Mouse (Mus musculus): ENCODE data around the gene A630089N07Rik.
"Not testable (repeated sequence)": the region's sequence is repeated elsewhere in the genome, so short reads cannot be mapped to it uniquely, and the experiment has no call there.

The A630089N07Rik gene

GRCm38 (mm10) chr16:98081889-98082818 is at the start of gene A630089N07Rik:
Gene A630089N07Rik (minus strand): TSS chr16:98082450.
- DNase-seq = peak; percentile 67 to 75

DNA sequence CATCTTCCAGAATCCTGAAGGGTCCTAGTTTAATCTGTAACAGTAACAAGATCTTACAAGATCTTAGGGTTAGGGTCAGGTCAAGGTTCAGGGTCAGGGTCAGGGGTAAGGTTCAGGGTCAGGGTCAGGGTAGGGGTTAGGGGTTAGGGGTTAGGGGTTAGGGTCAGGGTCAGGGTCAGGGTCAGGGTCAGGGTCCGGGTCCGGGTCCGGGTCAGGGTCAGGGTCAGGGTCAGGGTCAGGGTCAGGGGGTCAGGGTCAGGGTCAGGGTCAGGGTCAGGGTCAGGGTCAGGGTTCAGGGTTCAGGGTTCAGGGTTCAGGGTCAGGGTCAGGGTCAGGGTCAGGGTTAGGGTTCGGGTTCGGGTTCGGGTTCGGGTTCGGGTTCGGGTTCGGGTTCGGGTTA is 24.9 kb upstream of the A630089N07Rik start:
- no peak for DNase-seq

- not testable (repeated sequence) for DNase-seq
These were observed 731 bp downstream of the A630089N07Rik start for GRCm38 (mm10) chr16:98081550-98081888.

DNA sequence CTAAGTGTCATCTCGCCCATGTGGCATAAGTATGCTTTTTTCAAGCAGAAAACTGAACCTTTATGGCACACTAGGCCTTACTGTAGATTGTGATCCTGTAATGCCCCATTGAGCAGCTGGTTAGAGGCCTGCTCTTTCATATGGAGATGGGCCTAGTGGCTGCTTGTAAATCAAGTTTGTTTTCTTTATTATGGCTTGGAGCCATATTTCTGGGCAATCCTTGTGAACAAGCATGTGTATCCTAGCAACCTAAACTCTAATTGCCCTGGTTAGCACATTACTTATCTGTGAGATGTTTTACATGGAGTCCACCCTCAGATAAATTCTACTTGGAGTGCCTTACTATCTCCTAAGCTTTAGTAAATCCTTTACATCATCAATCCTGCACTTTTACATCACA is 1.1 kb downstream of the A630089N07Rik start:
- not testable (repeated sequence) for DNase-seq

- DNase-seq = not testable (repeated sequence)
These were observed 2.9 kb downstream of the A630089N07Rik start for GRCm38 (mm10) chr16:98079382-98079781.

- no peak for DNase-seq
These were observed 40.6 kb downstream of the A630089N07Rik start for GRCm38 (mm10) chr16:98041676-98042075.

- not testable (repeated sequence) for DNase-seq
These were observed 47.3 kb downstream of the A630089N07Rik start for GRCm38 (mm10) chr16:98034971-98035370.

- DNase-seq = not testable (repeated sequence)
These were observed 56.1 kb downstream of the A630089N07Rik start for GRCm38 (mm10) chr16:98026186-98026585.

DNA sequence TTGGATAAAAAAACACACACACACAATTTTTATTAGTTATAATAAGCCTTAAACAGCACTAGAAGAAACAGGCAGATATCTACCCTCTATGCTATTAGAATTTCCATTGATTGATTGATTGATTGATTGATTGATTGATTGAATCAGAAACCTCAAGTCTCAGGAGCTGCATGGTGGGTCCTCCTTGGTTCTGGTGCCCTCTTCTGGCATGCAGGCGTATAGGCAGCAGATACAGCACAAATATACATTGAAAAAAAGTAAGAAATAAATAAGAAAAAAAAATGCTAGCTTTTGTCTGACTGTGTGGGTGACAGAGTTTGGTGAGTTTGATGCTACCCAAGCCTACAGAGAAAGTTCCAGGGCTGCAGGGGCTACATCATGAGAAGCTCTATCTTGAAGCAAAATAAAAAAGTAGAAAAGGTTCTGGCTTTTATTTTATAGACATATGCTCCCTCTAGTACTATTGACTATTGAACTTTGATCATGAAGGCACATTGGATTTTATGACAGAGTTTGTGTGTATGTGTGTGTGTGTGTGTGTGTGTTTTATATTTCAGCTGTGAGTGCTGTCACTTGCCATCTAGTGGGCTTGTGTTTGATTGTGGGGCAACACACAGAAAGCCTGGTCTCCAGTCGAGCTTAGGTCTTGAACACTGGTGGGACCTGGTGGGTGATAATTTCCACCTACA is 59.4 kb downstream of the A630089N07Rik start:
- DNase-seq = no peak

- DNase-seq = no peak
These were observed 60.2 kb downstream of the A630089N07Rik start for GRCm38 (mm10) chr16:98022081-98022480.

- DNase-seq = not testable (repeated sequence)
These were observed 84.9 kb downstream of the A630089N07Rik start for GRCm38 (mm10) chr16:97997383-97997731.

DNA sequence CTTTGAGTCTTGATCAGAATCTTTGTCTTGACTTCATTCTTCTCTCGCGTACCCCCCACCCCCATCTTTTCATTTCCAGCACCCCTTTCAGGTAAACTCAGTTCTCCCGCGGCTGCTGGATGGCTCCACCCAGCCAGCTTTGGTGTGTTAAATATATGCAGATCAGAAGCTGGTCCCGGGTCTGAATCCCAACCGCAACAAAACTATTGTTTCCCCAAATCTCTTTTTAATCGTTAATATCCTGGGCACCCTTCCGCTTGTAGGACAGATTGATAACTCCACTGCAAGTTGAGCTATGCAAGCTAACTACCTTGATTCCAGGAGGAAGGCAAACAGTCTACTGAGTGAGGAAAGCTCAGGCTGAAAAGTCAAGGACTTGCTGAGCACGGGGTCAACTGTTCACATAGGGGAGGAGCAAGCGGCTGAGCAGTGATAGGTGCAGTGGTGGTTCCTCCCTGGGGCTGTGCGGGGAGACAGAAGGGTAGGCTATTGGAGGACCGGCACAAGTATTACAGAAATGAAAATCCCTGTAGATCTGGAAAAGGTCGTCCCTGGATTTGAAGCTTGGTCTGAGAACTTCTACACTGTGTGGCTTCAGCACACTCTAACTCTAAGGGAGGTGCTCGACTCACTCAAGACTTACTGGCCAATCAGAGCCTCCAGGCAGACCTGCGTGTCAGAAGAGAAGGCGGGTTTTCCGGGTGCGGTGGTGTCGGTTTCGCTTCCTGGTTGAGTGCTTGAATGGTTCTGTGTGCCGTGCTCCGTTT is 85.5 kb downstream of the A630089N07Rik start, which contains the start of gene B230307C23Rik:
Gene B230307C23Rik, plus strand, starts transcription at position 700 of the 767 bp plus-strand sequence.
- peak; percentile 79 to 82 for DNase-seq

- no peak for DNase-seq
These were observed 86.2 kb downstream of the A630089N07Rik start for GRCm38 (mm10) chr16:97995849-97996615.

- not testable (repeated sequence) for DNase-seq
These were observed 89.8 kb downstream of the A630089N07Rik start for GRCm38 (mm10) chr16:97992477-97992876.

DNA sequence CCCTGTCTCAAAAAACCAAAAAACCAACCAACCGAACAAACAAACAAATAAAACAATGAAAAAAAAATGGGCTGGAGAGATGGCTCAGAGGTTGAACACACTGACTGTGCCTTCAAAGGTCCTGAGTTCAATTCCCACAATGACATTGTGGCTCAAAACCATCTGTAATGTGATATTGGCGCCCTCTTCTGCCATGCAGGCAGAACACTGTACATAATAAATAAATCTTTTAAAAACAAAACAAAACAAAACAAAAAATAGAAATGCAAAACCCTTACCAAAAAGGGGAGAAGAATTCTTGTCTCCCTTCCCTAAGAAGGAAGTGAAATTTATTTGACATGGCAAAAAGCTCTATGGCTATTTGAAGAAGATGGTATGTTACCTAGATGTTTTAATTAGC is 90.7 kb downstream of the A630089N07Rik start:
- no peak for DNase-seq

DNA sequence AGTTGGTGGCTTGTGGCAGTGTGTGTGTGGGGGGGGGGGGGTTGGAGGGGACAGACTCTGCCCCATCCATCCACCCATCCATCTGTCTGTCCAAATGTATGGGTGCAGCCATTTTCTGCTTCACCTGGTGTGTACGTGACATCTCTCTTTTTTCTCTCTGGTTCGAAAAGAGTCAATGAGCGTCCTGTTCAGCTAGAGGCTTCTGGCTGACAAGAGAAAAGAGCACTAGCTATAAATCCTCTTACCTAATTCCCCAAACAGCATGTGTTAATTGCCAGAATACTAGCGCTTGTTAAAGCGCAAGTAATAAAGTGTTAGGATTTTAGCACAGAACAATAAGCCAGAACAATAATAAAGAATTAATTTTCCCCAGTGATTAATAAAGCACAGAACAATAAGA is 97.7 kb downstream of the A630089N07Rik start:
- no peak for DNase-seq

GRCm38 (mm10) chr16:97981362-97981761 is 100.9 kb downstream of the A630089N07Rik start:
- DNase-seq = no peak

DNA sequence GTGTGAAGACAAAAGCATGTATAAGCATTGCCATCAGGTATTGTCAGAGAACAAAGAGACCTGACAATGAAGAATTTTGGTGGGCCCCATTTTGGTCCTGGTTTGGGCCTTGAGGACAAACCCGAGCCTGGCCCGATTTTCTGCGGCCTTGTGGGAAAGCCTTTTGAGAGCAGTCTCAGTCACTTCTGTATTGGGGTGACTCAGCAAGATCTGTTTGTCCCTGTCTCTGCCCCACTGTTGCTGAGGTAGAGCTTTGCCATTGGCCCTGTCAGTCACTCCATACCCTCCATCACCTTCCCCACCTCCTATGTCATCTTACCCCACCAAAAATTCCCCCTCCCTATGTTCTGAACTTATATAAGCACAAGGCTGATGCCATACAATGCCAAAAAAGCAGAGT is 104.5 kb downstream of the A630089N07Rik start:
- DNase-seq = no peak

DNA sequence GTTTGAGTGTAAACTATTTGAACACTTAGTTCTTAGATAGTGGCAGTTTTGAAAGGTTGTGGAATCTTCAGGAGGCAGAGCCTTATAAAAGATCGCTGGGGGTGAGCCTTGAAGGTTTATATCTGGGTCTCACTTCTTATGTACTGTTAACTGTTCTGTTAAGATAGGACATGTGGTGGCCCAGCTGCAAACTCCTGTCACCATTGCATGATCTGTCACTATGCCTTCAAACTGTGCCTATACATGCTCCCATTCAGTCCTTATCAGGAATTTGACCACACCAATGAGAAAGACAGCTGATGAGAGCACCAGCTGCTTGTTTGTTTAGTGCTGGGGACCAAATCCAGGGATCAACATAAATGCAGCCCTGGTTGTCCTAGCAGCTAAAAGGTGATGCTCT is 105.0 kb downstream of the A630089N07Rik start:
- DNase-seq = no peak

DNA sequence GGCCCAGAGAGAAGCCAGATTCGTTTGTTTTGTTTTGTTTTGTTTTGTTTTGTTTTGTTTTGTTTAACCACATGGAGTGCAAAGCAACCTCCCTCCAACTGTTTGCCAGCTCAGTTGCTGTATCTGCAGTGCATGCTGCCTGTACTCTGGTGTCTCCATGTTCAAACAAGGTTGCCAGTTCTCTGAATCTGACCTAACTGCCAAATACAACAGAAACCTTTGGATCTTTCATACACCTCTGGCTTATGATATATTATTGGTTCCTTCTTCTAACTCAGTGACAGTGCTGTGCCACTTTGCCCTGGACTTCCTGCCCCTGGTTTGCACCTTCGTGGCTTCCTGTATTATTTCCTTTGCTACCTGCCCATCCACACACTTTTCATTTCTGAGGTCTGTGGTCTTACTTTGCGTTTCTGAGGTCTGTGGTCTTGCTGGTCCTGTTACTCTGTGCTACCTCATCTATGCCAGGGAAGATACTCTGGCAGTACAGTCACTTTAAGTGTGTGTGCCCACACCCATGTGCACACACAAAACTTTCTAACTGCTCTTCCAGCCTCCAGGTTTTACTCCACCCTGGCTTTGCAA is 118.2 kb downstream of the A630089N07Rik start:
- no peak for DNase-seq

- peak; percentile 88 to 94 for DNase-seq
These were observed 119.9 kb downstream of the A630089N07Rik start, which contains the start of the genes C2cd2 and Zbtb21 for GRCm38 (mm10) chr16:97962151-97962948. Gene C2cd2 (minus strand): TSS chr16:97962598. Gene Zbtb21 (minus strand): TSS chr16:97962622.

All from thymus, adult 18-20 months (tissue).